Mouse (Mus musculus): ENCODE data around the gene Amn.

GRCm38 (mm10) chr12:111302018-111302345, 31.1 kb downstream of the Amn start:
- TF ChIP-seq CTCF (IDR thresholded peaks at IDR 0.05; ENCODE audit: low read depth) (no peak), EP300 (IDR thresholded peaks at IDR 0.05; ENCODE audit: low read depth) (no peak)

All from heart, postnatal 0 days (tissue).